Mouse (Mus musculus) liver, embryonic 11.5 days (tissue): ENCODE results near the gene Dll3. TPM values are rescaled to one million over a fixed set of nuclear protein-coding genes. Genes with fewer than 3 reads are reported as not detected.

Experiments
- ATAC-seq: fragments of 200-750 bp; cut with Nextera tagmentation; replicated peaks from 2 replicates; pipeline ENCODE4 v1.8.0; 2017; ENCODE audit warnings: moderate number of reproducible peaks, mild to moderate bottlenecking, moderate TSS enrichment, moderate library complexity; ENCODE audit not compliant: low FRiP score
- DNase-seq: peaks from one replicate; pipeline ENCODE4 v3.0.0-alpha.2; 2017; ENCODE audit warnings: low spot score
- H3K27ac ChIP-seq: fragments of 300-500 bp; sonication (generic); 2 replicates; pipeline ENCODE4 v1.5.1; 2014; ENCODE audit warnings: mild to moderate bottlenecking, low read depth, low read length, control low read depth
- H3K27me3 ChIP-seq: fragments of 300-500 bp; sonication (generic); replicated peaks from 2 replicates; pipeline ENCODE4 v1.6.1; 2014; ENCODE audit warnings: low read length, mixed read lengths; ENCODE audit not compliant: control insufficient read depth, insufficient read depth
- H3K36me3 ChIP-seq: fragments of 300-500 bp; sonication (generic); 2 replicates; pipeline ENCODE4 v1.6.1; 2014; ENCODE audit warnings: mild to moderate bottlenecking, low read length, moderate library complexity, mixed read lengths; ENCODE audit not compliant: control insufficient read depth, insufficient read depth
- H3K4me1 ChIP-seq: fragments of 300-500 bp; sonication (generic); replicated peaks from 2 replicates; pipeline ENCODE4 v1.6.1; 2014; ENCODE audit warnings: low read length, mixed read lengths; ENCODE audit not compliant: control insufficient read depth, insufficient read depth
- H3K4me2 ChIP-seq: fragments of 300-500 bp; sonication (generic); 2 replicates; pipeline ENCODE4 v1.6.1; 2014; ENCODE audit warnings: mild to moderate bottlenecking, control low read depth, moderate library complexity
- H3K4me3 ChIP-seq: fragments of 300-500 bp; sonication (generic); 2 replicates; pipeline ENCODE4 v1.5.1; 2014; ENCODE audit warnings: low read depth, low read length, control low read depth
- H3K9ac ChIP-seq: fragments of 300-500 bp; sonication (generic); 2 replicates; pipeline ENCODE4 v1.6.1; 2014; ENCODE audit warnings: low read depth, low read length, control low read depth
- H3K9me3 ChIP-seq: fragments of 300-500 bp; sonication (generic); 2 replicates; pipeline ENCODE4 v1.6.1; 2016; ENCODE audit warnings: low read length, inconsistent platforms, mixed read lengths; ENCODE audit not compliant: control insufficient read depth
- WGBS: fragments of 180-500 bp; shearing (Covaris S2); extraction: QIAGEN DNeasy Blood & Tissue Kit; methylation state at CpG from one replicate; pipeline ENCODE4 v1.1.7; 2014; 5-methylcytosine and 5-hydroxymethylcytosine counted together
- polyA plus RNA-seq: library from polyadenylated mRNA; unstranded; fragments of >200 nt; fragmentation: Nextera tagmentation; extraction: Ambion mirVana; gene quantifications from 2 replicates; pipeline ENCODE4 v1.2.1, GENCODE M21; 2014

Gene Dll3
- polyA plus RNA-seq, 1 experiment from 2014 or later: 0.62 TPM

DNA sequence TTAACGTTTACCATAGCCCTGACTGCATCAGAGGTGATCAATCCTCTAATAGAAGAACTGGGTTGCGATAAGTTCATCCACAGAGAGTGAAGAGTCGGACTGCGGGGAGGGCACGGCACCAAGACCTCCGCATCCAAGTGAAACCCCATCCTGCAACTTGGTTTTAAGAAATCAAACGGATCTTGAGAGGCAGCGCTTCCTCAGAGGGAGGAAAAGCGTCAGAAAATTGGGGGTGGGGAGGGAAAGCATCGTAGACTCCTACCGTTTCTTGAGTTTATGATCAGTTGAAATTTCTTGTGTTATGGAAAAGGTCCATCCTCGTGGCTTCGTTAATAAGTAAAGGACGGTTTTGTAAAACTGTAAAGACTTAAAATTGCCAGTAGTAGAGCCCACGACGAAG lies 33.5 kb downstream of the Dll3 start:
- H3K27ac ChIP-seq: 0 out of 2 replicates have a peak overlapping the region, but pooled peaks have one; percentile 65
- ATAC-seq: no peak

DNA sequence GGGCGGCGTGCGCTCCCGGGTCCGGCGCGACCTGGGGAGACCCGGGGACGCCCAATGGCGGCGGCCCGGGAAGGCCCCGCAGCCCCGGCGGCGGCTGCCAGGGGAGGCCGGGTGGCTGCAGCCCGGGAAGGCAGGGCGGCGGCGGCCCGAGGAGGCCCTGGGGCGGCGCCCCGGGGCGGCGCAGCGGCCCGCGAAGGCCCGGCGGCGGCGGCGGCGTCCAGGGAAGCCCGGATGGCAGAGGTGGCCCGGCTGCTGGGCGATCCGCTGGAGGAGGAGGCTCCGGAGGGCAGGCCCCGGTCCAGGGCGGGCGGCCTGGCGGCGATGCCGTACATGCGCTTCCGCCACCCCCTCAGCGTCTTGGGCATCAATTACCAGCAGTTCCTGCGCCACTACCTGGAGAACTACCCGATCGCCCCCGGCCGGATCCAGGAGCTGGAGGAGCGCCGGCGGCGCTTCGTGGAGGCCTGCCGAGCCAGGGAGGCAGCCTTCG lies 34.0 kb downstream of the Dll3 start:
- H3K9me3 ChIP-seq: no peaks in the 10 kb centered on the region
- DNase-seq (peak; percentile 75), ATAC-seq (peak; percentile 71)
- WGBS: under 1% methylated on average over 44 of the region's 62 CpGs
- H3K4me3 ChIP-seq: peak overlapping the region; percentile 80
- H3K27ac ChIP-seq: peak overlapping the region; percentile 65
- H3K4me1 ChIP-seq: no peaks in the 10 kb centered on the region
- H3K9ac ChIP-seq: peak overlapping the region; percentile 78
- peak overlapping the region; percentile 81 for H3K4me2 ChIP-seq
- H3K27me3 ChIP-seq: peaks cover 5% of the 10 kb centered on the region; the same call in 1 of the 2 replicates
- H3K36me3 ChIP-seq: peaks cover 2% of the 10 kb centered on the region; the same call in 1 of the 2 replicates

More for the DNA sequence above, 33.5 kb downstream of the Dll3 start:
- Histone ChIP-seq H3K4me3 (peak overlapping the region; percentile 80), H3K27me3 (peaks cover 5% of the 10 kb centered on the region; the same call in 1 of the 2 replicates), H3K9me3 (no peaks in the 10 kb centered on the region), H3K9ac (peak overlapping the region; percentile 78), H3K36me3 (peaks cover 2% of the 10 kb centered on the region; the same call in 1 of the 2 replicates), H3K4me2 (peak overlapping the region; percentile 81), H3K4me1 (no peaks in the 10 kb centered on the region)
- no peak for DNase-seq
- WGBS: 25% methylated on average over 16 of the region's 16 CpGs

DNA sequence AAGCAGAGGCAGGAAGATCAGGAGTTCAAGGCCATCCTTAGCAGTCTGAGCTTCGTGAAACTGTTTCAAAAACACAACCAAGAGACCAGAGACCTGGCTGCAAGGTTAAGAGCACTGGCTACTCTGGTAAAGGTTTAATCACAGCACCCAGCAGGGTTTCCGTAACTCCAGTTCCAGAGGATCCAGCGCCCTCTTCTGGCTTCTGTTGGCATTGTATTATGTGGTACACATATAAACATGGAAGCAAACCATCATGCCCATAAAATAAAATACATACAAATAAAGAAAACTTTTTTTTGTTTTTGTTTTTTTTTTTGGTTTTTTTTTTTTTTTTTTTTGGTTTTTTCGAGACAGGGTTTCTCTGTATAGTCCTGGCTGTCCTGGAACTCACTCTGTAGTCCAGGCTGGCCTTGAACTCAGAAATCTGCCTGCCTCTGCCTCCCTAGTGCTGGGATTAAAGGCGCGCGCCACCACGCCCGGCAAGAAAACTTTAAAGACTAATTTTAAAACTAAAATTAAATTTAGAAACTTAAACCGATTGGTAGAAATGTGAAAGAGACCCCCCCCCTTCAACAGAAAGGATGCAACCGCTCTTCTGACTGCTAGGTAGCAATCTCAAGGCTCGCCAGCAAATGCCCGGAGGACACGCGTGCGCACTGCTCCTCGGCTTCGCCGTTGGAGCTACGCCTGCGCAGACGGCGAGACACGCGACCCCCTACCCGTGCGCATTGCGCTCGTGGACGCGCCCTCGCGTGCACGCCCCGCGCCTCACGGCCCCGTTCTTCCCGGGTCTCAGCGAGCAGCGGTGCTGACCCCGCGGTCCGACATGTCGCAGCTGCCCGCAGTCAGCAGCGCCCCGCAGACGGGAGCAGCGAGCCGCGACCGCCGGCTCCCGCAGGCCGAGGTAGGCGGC lies 34.7 kb downstream of the Dll3 start, which contains the start of gene Eid2:
Eid2 (plus strand) TSS at position 753 of the 913 bp plus-strand sequence.
- peak within 1 kb of the TSS; percentile 81 for H3K4me2 ChIP-seq
- H3K4me1 ChIP-seq: no peaks in the 10 kb centered on the region
- peak within 1 kb of the TSS; percentile 65 for H3K27ac ChIP-seq
- peak within 1 kb of the TSS; percentile 80 for H3K4me3 ChIP-seq
- H3K9me3 ChIP-seq: no peaks in the 10 kb centered on the region
- peak within 1 kb of the TSS; percentile 78 for H3K9ac ChIP-seq
- DNase-seq: no peak
- peak; percentile 73 for ATAC-seq
- WGBS: 6% methylated on average over 57 of the region's 57 CpGs
- peaks cover 2% of the 10 kb centered on the region; the same call in 1 of the 2 replicates for H3K36me3 ChIP-seq
- peaks cover 5% of the 10 kb centered on the region; the same call in 1 of the 2 replicates for H3K27me3 ChIP-seq

DNA sequence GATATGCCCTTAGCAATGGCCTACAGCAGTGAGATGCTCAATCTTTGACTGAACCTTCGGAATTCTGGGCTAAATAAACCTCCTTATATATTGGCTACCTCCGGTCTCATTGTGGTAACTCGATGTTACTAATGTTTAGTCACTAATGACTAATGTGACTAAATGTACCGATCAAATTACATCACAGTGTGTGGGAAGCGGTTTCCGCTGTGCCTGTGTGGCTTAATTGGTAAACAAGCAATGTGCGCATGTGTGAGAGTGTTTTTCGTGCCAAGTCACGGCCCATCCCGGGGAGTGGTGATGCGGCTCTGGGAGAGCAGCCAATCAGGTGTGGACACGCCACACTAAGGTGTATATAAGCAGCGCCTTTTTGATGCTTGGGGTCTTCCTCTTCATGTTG lies 36.6 kb downstream of the Dll3 start:
- WGBS: 86% methylated on average over 13 of the region's 13 CpGs
- Histone ChIP-seq H3K4me3 (no peak overlapping the region), H3K4me1 (no peaks in the 10 kb centered on the region), H3K36me3 (peaks cover 2% of the 10 kb centered on the region; the same call in 1 of the 2 replicates), H3K4me2 (no peak overlapping the region), H3K27me3 (peaks cover 5% of the 10 kb centered on the region; the same call in 1 of the 2 replicates), H3K27ac (no peak overlapping the region), H3K9ac (no peak overlapping the region), H3K9me3 (no peaks in the 10 kb centered on the region)
- ATAC-seq: no peak
- no peak for DNase-seq

DNA sequence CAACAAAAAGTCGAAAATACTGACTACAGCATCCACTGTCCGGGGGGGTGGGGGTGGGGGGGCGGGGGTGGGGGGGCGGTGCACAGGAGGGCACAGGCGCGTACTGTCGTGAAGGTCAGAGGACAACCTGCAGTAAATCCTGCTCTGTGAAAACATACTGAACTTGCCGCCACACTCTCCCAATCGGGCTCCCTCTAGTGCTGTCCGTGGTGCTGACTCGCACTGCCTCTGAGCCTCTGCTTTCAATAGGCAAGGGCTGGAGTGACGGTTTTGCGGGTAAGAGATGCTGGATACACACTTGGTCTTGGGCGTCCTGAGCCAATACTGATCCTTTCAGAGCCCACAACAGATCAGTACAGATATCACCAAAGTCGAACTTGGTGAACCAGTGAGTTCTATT lies 38.3 kb downstream of the Dll3 start:
- Histone ChIP-seq H3K4me3 (no peak overlapping the region), H3K36me3 (no peaks in the 10 kb centered on the region), H3K27me3 (peaks cover 5% of the 10 kb centered on the region; the same call in 1 of the 2 replicates), H3K4me1 (no peaks in the 10 kb centered on the region), H3K9me3 (no peaks in the 10 kb centered on the region), H3K4me2 (no peak overlapping the region), H3K9ac (no peak overlapping the region), H3K27ac (no peak overlapping the region)
- 9% methylated on average over 13 of the region's 15 CpGs for WGBS
- ATAC-seq: no peak
- DNase-seq: peak; percentile 78

DNA sequence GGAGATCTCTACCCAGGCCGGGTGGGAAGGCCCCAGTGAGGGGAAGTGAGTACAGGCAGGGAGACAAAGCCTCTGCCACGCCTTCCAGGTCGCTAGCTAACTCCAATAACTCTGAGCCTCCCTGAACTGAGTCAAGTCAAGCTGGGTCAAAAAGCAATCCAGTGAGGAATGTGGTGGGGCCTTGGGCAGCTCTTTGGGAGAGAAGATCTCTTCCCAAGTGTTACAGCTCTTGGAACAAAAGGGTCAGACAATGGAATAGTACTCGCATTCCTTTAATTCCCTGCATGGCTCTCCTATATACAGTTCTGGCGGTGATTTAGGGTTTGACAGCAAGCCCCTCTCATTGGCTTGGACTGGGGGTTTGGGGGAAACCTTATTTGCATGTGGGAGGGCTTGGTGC lies 39.2 kb downstream of the Dll3 start:
- H3K9ac ChIP-seq: no peak overlapping the region
- no peak overlapping the region for H3K4me2 ChIP-seq
- 42% methylated on average over 5 of the region's 5 CpGs for WGBS
- H3K4me3 ChIP-seq: no peak overlapping the region
- H3K27me3 ChIP-seq: peaks cover 2% of the 10 kb centered on the region; the same call in 1 of the 2 replicates
- DNase-seq (no peak), ATAC-seq (no peak)
- H3K4me1 ChIP-seq: no peaks in the 10 kb centered on the region
- H3K36me3 ChIP-seq: no peaks in the 10 kb centered on the region
- no peak overlapping the region for H3K27ac ChIP-seq
- H3K9me3 ChIP-seq: no peaks in the 10 kb centered on the region

DNA sequence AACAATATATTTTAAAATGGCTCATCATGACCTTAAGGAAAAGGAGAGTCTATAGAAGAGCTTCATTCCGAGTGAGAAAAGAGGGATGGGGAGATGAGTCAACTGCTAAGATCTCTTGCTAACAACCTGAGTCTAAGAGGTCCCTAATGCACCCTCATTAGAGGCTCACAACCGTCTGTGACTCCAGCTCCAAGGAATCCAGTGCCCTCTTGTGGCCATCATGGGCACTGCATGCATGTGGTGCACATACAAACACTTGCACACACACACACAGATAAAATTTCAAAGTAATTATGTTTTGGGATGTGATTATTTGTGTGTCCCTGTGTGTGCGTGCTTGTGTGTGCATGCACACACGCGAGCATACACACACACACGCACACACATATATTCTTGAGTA lies 46.6 kb downstream of the Dll3 start:
- no peaks in the 10 kb centered on the region for H3K9me3 ChIP-seq
- WGBS: 69% methylated on average over 6 of the region's 6 CpGs
- H3K4me2 ChIP-seq: no peak overlapping the region

DNA sequence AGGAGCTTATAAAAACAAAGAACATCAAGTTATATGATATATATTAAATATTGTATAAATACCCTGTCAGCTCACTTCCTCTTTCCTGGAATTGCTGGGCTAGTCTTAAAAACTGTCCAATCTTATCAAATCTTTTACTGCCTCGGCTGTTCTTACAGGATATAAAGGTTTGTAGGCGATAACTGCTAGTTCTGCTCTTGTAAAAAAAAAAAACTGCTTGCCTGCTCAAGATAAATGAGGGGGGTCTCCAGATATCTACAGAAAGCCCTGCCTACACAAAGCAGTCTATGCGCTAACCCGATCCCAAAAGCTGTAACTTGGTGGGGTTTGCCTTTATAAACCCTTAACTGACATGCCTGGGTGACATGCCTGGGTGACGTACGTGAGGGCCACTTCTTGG lies 47.4 kb downstream of the Dll3 start:
- no peaks in the 10 kb centered on the region for H3K36me3 ChIP-seq
- DNase-seq (no peak), ATAC-seq (no peak)
- H3K9ac ChIP-seq: no peak overlapping the region
- no peaks in the 10 kb centered on the region for H3K4me1 ChIP-seq
- H3K4me3 ChIP-seq: no peak overlapping the region
- no peak overlapping the region for H3K27ac ChIP-seq
- H3K9me3 ChIP-seq: no peaks in the 10 kb centered on the region
- whole genome bisulfite sequencing: 69% methylated on average over 6 of the region's 6 CpGs
- H3K4me2 ChIP-seq: no peak overlapping the region
- no peaks in the 10 kb centered on the region for H3K27me3 ChIP-seq

More for the DNA sequence above, 46.6 kb downstream of the Dll3 start:
- no peak for DNase-seq
- Histone ChIP-seq H3K36me3 (no peaks in the 10 kb centered on the region), H3K27me3 (no peaks in the 10 kb centered on the region), H3K4me3 (no peak overlapping the region), H3K27ac (no peak overlapping the region), H3K9ac (no peak overlapping the region), H3K4me1 (no peaks in the 10 kb centered on the region)
- no peak for ATAC-seq
